ENCODE assay signal across 8 mouse cellular contexts in the genomic region with DNA sequence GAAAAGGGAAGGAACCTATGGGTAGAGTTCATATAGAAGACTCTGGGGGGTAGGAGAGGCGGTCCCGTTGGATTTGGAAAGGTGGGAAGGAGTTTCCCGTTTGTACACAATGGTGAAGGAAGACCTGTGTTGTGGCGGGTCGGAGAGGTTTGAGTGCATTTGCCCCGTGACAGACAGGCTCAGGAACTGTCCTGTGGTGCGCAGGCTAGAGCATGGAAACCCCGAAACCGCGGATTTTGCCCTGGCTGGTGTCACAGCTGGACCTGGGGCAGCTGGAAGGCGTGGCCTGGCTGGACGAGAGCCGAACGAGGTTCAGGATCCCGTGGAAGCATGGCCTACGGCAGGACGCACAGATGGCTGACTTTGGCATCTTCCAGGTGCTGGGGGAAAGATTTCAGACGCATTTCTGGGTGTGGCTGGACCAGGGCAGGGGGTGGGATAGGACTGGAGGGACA. TPM values are rescaled to one million over a fixed set of nuclear protein-coding genes. Genes with fewer than 3 reads are reported as not detected.
A peak's percentile ranks its signal among the peaks of the same experiment; 100 is the strongest.
DNase-seq lines count a peak whose midpoint lies in the region; ATAC-seq and TF ChIP-seq lines count a peak whose summit lies in the region.

A gene (minus strand): TSS at position 212 of the 455 bp plus-strand sequence.

- WGBS in heart, embryonic 16.5 days = 3% methylated on average over 18 of the region's 18 CpGs
- WGBS in stomach, embryonic 15.5 days = 0% methylated on average over 18 of the region's 18 CpGs

- no peak for TF ChIP-seq RAD21 in CH12.LX (IDR thresholded peaks at IDR 0.05; ENCODE audit: low read depth, low read length)

- H3K4me1 ChIP-seq in CH12.LX (ENCODE audit: control insufficient read depth in 1 of 2, insufficient read depth in 2 of 2) = peaks cover 3 to 28% of the 10 kb centered on the region in 2 experiments; a peak in 3 of 4 replicates
- H3K4me1 ChIP-seq in heart, embryonic 16.5 days (ENCODE audit: control insufficient read depth, insufficient read depth, low read length) = peaks cover 36% of the 10 kb centered on the region
- peaks cover 20% of the 10 kb centered on the region for H3K4me1 ChIP-seq in stomach, embryonic 15.5 days

- peak within 1 kb of the TSS; percentile 88 for H3K4me2 ChIP-seq in CH12.LX (ENCODE audit: insufficient read depth, low read depth, poor library complexity, severe bottlenecking)
- H3K4me2 ChIP-seq in heart, embryonic 16.5 days (ENCODE audit: low read depth, low read length) = peak within 1 kb of the TSS; percentile 94
- peak within 1 kb of the TSS; percentile 83 for H3K4me2 ChIP-seq in stomach, embryonic 15.5 days

- peak within 1 kb of the TSS; percentile 76 for H3K9ac ChIP-seq in CH12.LX (ENCODE audit: insufficient read depth, low read depth)
- H3K9ac ChIP-seq in heart, embryonic 16.5 days (ENCODE audit: low read length) = peak within 1 kb of the TSS; percentile 87
- H3K9ac ChIP-seq in stomach, embryonic 15.5 days = peak within 1 kb of the TSS; percentile 70

- H3K79me2 ChIP-seq in CH12.LX (replicated peaks; ENCODE audit: control insufficient read depth, extremely low read depth, insufficient read depth, poor library complexity, severe bottlenecking) = peaks cover 23% of the 10 kb centered on the region

- peak within 1 kb of the TSS; percentile 67 to 96 (median 93) for H3K4me3 ChIP-seq in CH12.LX (replicated peaks in 1 of 3; ENCODE audit: low read depth in 2 of 3, low read length in 2 of 3, poor library complexity in 1 of 3)
- peak within 1 kb of the TSS; percentile 75 for H3K4me3 ChIP-seq in heart, embryonic 16.5 days (ENCODE audit: low read length)
- H3K4me3 ChIP-seq in stomach, embryonic 15.5 days (replicated peaks) = peak within 1 kb of the TSS; percentile 83

- dilution Hi-C loops in CH12.LX (cut with MboI; ENCODE audit: extremely low pct_ligation_motif_present, extremely low pct_unique_long_range_greater_than_20kb, low sequenced_read_pairs) = no loop called here

- TF ChIP-seq POLR2A in CH12.LX (IDR thresholded peaks at IDR 0.05; ENCODE audit: low read depth, low read length) = no peak

- H3K9me3 ChIP-seq in CH12.LX (replicated peaks; ENCODE audit: low read length) = no peaks in the 10 kb centered on the region
- no peaks in the 10 kb centered on the region for H3K9me3 ChIP-seq in heart, embryonic 16.5 days (replicated peaks; ENCODE audit: control insufficient read depth, low read length)
- H3K9me3 ChIP-seq in stomach, embryonic 15.5 days = no peaks in the 10 kb centered on the region

- DNase-seq in CH12.LX (ENCODE audit: extremely low read depth) = no peak
- DNase-seq in adrenal gland, adult (ENCODE audit: inconsistent age in 2 of 2, low spot score in 1 of 2) = peak; percentile 81 to 90
- peak; percentile 78 for DNase-seq in kidney, postnatal 10 days
- no peak for DNase-seq in T-cell, adult 2 months (ENCODE audit: low spot score)

- H3K27ac ChIP-seq in CH12.LX (ENCODE audit: insufficient read depth, low read depth) = peak within 1 kb of the TSS; percentile 82
- H3K27ac ChIP-seq in heart, embryonic 16.5 days (ENCODE audit: low read length) = peak within 1 kb of the TSS; percentile 93
- H3K27ac ChIP-seq in stomach, embryonic 15.5 days = peak within 1 kb of the TSS; percentile 92

- no peak for TF ChIP-seq EP300 in CH12.LX (IDR thresholded peaks at IDR 0.05; ENCODE audit: low read length)

- peak; percentile 42 for ATAC-seq in erythroblast, adult 5-6 weeks (replicated peaks; ENCODE audit: low FRiP score, poor library complexity, severe bottlenecking)
- ATAC-seq in heart, embryonic 16.5 days (replicated peaks; ENCODE audit: extremely low read depth, insufficient read depth, low FRiP score) = no peak
- ATAC-seq in megakaryocyte, adult 5-6 weeks (ENCODE audit: poor library complexity, severe bottlenecking) = 0 out of 2 replicates have a peak, but pooled peaks have one; percentile 10
- ATAC-seq in stomach, embryonic 15.5 days (ENCODE audit: insufficient read depth, low FRiP score, low read depth) = no peak

- H3K36me3 ChIP-seq in CH12.LX (replicated peaks in 1 of 2; ENCODE audit: control insufficient read depth in 1 of 2, insufficient read depth in 1 of 2, low read length in 1 of 2) = peaks cover 43 to 66% of the 10 kb centered on the region in 2 experiments
- H3K36me3 ChIP-seq in heart, embryonic 16.5 days (ENCODE audit: control insufficient read depth, insufficient read depth) = peaks cover 52% of the 10 kb centered on the region
- peaks cover 38% of the 10 kb centered on the region for H3K36me3 ChIP-seq in stomach, embryonic 15.5 days

- no peak for TF ChIP-seq CTCF in CH12.LX (conservative IDR thresholded peaks at IDR 0.05 in 1 of 2, IDR thresholded peaks at IDR 0.05 in 1 of 2; ENCODE audit: low read depth in 2 of 2, low read length in 2 of 2)

- in situ Hi-C loops in CH12.LX (cut with MboI; ENCODE audit: low pct_ligation_motif_present, low pct_unique_long_range_greater_than_20kb, low sequenced_read_pairs) = no loop called here

- H3K27me3 ChIP-seq in CH12.LX (replicated peaks) = no peaks in the 10 kb centered on the region
- no peaks in the 10 kb centered on the region for H3K27me3 ChIP-seq in heart, embryonic 16.5 days (ENCODE audit: control insufficient read depth, insufficient read depth, low read length)
- H3K27me3 ChIP-seq in stomach, embryonic 15.5 days (replicated peaks) = no peaks in the 10 kb centered on the region

TF ChIP-seq in CH12.LX, 34 proteins besides CTCF, POLR2A, EP300 and RAD21:
- TF ChIP-seq E2F4 (IDR thresholded peaks at IDR 0.05; ENCODE audit: insufficient replicate concordance, low read depth, low read length) (no peak), HCFC1 (IDR thresholded peaks at IDR 0.05; ENCODE audit: low read depth, low read length) (no peak), NRF1 (IDR thresholded peaks at IDR 0.05; ENCODE audit: low read depth, low read length) (peak; percentile 34; the same call in 1 of the 2 replicates), MXI1 (IDR thresholded peaks at IDR 0.05; ENCODE audit: low read depth, low read length) (peak; percentile 39; the same call in 1 of the 2 replicates), GABPA (IDR thresholded peaks at IDR 0.05; ENCODE audit: insufficient replicate concordance, low read depth, low read length) (no peak), USF2 (conservative IDR thresholded peaks at IDR 0.05; ENCODE audit: low read depth, low read length) (no peak), UBTF (IDR thresholded peaks at IDR 0.05; ENCODE audit: low read depth, low read length) (no peak)

RNA-seq across cellular contexts. Expression of the gene that starts here (rescaled TPM):
- 11.8 and 12.0 TPM in 2 replicates for total RNA-seq in CH12.LX (2012; rRNA removed)
- 9.2 and 9.8 TPM in 2 replicates for total RNA-seq in CH12.LX (2014; rRNA removed)
- 10.8 and 12.6 TPM in 2 replicates for polyA plus RNA-seq in CH12.LX (2012; ENCODE audit: insufficient read length, low read depth)
- 2.9 and 9.6 TPM in 2 replicates for total RNA-seq in erythroblast, adult 5-6 weeks (2015; ENCODE audit: low replicate concordance)
- 1.3 and 2.5 TPM in 2 replicates for total RNA-seq in erythroblast, adult 5-6 weeks (2017; ENCODE audit: low replicate concordance)
- polyA plus RNA-seq in heart, embryonic 16.5 days (2015; fragmentation: Nextera tagmentation; extraction: Ambion mirVana) = 32.2 and 33.3 TPM in 2 replicates
- total RNA-seq in megakaryocyte, adult 5-6 weeks (2015) = 16.8 and 18.7 TPM in 2 replicates
- total RNA-seq in megakaryocyte, adult 5-6 weeks (2017) = 14.1 and 17.7 TPM in 2 replicates
- polyA plus RNA-seq in stomach, embryonic 15.5 days (2015; fragmentation: Nextera tagmentation; extraction: Ambion mirVana) = 47.3 and 47.7 TPM in 2 replicates

Comparison
In these comparisons a context has a peak if more than half of its experiments do, and no peak if none do; other contexts are left out.
1. DNase-seq: peak in adrenal gland, adult (2 of 2) and kidney, postnatal 10 days (single experiment); none in CH12.LX (single experiment) and T-cell, adult 2 months (single experiment).
2. ATAC-seq: peak in erythroblast, adult 5-6 weeks (single experiment) and megakaryocyte, adult 5-6 weeks (single experiment); none in heart, embryonic 16.5 days (single experiment) and stomach, embryonic 15.5 days (single experiment).
3. Peak in every context shown above with its lines, with median percentiles within 50 percentile points of each other: H3K27ac ChIP-seq, H3K4me2 ChIP-seq, H3K4me3 ChIP-seq and H3K9ac ChIP-seq.